Mouse (Mus musculus) spleen, adult 2 months (tissue): Measurements from ENCODE around the gene Gm11232.

Experiments used
- CTCF ChIP-seq: fragments of 200-500 bp; IDR thresholded peaks from 2 replicates; pipeline ENCODE4 v1.5.1; 2011; ENCODE audit warnings: mild to moderate bottlenecking, inconsistent platforms; ENCODE audit not compliant: insufficient read depth, insufficient read length, insufficient replicate concordance; ENCODE audit errors: extremely low read depth
- POLR2A ChIP-seq: fragments of 200-500 bp; IDR thresholded peaks from 2 replicates; pipeline ENCODE4 v1.6.1; 2011; ENCODE audit warnings: low read depth, low read length, inconsistent platforms

DNA sequence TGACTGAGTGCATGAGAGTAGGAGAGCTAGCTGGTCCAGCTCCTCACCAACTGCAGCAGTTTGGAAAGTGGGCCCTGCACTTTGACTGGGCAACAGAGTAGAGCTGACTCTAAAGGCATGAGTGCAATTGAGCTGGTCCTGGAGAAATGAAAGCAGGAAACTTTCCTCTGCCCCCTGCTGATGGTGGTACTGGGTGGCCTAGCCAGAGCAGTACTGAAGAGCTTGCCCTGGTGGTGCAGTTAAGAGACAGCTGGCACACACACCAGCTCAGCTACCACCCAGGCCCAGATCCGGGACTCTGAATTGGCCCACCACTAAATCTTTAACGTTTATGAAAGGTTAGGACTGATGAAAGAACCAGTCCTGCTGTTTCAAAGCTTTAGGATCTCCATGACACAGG, 31.9 kb downstream of the Gm11232 start:
- TF ChIP-seq POLR2A = no peak
- TF ChIP-seq CTCF = no peak
